Mouse (Mus musculus) intestine, embryonic 14.5 days (tissue): ENCODE measurements at regions not wholly inside any gene's neighbourhood (a gene's known extent, or its start where the extent isn't known, plus 50 kb on each side); places are given as distances from the start of the nearest gene placed in this dataset.

Experiments used
- ATAC-seq: fragments of 200-750 bp; cut with Nextera tagmentation; replicated peaks from 2 replicates; pipeline ENCODE4 v1.8.0; 2017; ENCODE audit warnings: low read depth, moderate number of reproducible peaks, moderate TSS enrichment, moderate library complexity; ENCODE audit not compliant: low FRiP score, low TSS enrichment
- DNase-seq: peaks from one replicate; pipeline ENCODE4 v3.0.0-alpha.2; 2018; ENCODE audit warnings: low spot score
- H3K27ac ChIP-seq: fragments of 300-500 bp; sonication (generic); 2 replicates; pipeline ENCODE4 v1.5.1; 2014; ENCODE audit warnings: low read depth, mild to moderate bottlenecking, control low read depth
- H3K27me3 ChIP-seq: fragments of 300-500 bp; sonication (generic); replicated peaks from 2 replicates; pipeline ENCODE4 v1.6.1; 2014; ENCODE audit warnings: low read length, control low read depth; ENCODE audit not compliant: control insufficient read depth, insufficient read depth
- H3K36me3 ChIP-seq: fragments of 300-500 bp; sonication (generic); 2 replicates; pipeline ENCODE4 v1.6.1; 2014; ENCODE audit warnings: low read length, control low read depth; ENCODE audit not compliant: control insufficient read depth, insufficient read depth
- H3K4me1 ChIP-seq: fragments of 300-500 bp; sonication (generic); replicated peaks from 2 replicates; pipeline ENCODE4 v1.6.1; 2014; ENCODE audit warnings: low read length, control low read depth, mixed read lengths; ENCODE audit not compliant: control insufficient read depth, insufficient read depth
- H3K4me2 ChIP-seq: fragments of 300-500 bp; sonication (generic); 2 replicates; pipeline ENCODE4 v1.6.1; 2014; ENCODE audit warnings: low read length
- H3K4me3 ChIP-seq: fragments of 300-500 bp; sonication (generic); 2 replicates; pipeline ENCODE4 v1.5.1; 2014; ENCODE audit warnings: low read depth, low read length, control low read depth, mixed read lengths
- H3K9ac ChIP-seq: fragments of 300-500 bp; sonication (generic); 2 replicates; pipeline ENCODE4 v1.6.1; 2014; ENCODE audit warnings: mild to moderate bottlenecking, low read length
- H3K9me3 ChIP-seq: fragments of 300-500 bp; sonication (generic); 2 replicates; pipeline ENCODE4 v1.6.1; 2016; ENCODE audit warnings: low read length, control low read depth; ENCODE audit not compliant: control insufficient read depth
- WGBS: fragments of 180-500 bp; shearing (Covaris S2); extraction: QIAGEN DNeasy Blood & Tissue Kit; methylation state at CpG from one replicate; pipeline ENCODE4 v1.1.7; 2014; 5-methylcytosine and 5-hydroxymethylcytosine counted together

DNA sequence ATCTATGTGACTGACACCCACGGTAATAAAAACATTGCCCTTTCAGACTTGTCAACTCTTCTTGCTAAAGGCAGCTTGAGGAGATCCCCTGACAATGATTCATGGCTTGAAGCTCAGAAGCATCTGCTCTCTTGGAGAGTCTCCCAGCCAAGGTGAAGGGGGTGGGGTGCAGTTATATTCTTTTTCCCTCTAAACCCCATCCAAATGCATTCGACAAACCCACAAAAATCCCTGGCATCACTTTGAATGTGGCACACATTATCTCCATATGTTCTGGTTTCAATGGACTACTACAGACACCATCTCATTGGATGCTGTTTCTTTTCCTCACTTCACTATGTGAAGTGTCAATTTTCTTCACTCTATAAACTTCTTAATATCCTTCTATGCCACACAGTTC, 603.0 kb upstream of the Rag2 start:
- no peak overlapping the region for H3K4me3 ChIP-seq
- H3K4me2 ChIP-seq, result no peak overlapping the region
- DNase-seq (no peak), ATAC-seq (no peak)
- WGBS, result 90% methylated on average over 2 of the region's 2 CpGs
- no peaks in the 10 kb centered on the region for H3K27me3 ChIP-seq
- H3K4me1 ChIP-seq, result no peaks in the 10 kb centered on the region
- H3K9me3 ChIP-seq, result no peaks in the 10 kb centered on the region
- no peak overlapping the region for H3K27ac ChIP-seq
- no peaks in the 10 kb centered on the region for H3K36me3 ChIP-seq
- no peak overlapping the region for H3K9ac ChIP-seq

DNA sequence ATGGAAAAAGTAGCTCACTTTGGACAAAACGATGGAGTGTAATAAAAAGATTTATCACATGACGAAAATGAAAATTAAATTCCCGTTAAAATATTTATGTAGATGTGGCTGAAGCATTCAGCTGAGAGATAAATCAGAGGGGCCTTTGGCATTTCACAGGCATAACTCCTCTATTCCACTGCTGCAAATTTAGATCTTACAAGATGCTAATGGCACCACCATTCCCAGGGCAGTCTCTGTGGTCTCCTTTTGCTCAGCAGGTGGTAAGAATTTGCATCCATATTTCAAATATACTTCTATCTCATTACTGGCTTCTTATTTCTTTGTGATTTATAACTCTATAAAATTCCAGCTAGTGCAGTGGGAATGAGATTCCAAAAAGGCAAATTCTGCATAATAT, 581.5 kb upstream of the Rag2 start:
- Histone ChIP-seq H3K27ac (no peak overlapping the region), H3K4me3 (no peak overlapping the region), H3K9ac (no peak overlapping the region), H3K4me2 (no peak overlapping the region), H3K9me3 (no peaks in the 10 kb centered on the region), H3K36me3 (no peaks in the 10 kb centered on the region), H3K4me1 (no peaks in the 10 kb centered on the region), H3K27me3 (no peaks in the 10 kb centered on the region)
- no peak for DNase-seq
- ATAC-seq, result no peak
- WGBS, result 65% methylated on average over 3 of the region's 3 CpGs

DNA sequence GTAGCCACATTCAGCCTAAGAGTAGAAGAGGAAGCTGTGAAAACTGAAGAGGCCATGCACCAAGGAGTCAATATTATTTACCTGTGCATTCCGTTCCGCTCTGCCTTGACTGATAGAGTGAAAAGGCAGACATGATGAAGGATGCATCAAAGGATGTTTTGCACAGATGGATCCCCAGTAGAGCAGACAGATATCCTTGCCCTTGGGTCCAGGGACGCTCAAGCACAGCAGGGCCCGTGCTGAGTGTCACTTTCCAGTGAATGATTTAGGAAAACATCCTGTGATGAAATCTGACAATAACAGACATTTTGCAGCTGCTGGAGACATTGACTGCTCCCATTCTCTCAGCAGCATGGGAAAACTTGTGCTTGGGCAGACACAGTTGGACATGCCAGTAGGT, 561.6 kb upstream of the Rag2 start:
- no peaks in the 10 kb centered on the region for H3K27me3 ChIP-seq
- DNase-seq (no peak), ATAC-seq (no peak)
- no peaks in the 10 kb centered on the region for H3K36me3 ChIP-seq
- H3K27ac ChIP-seq, result no peak overlapping the region
- H3K9ac ChIP-seq, result no peak overlapping the region
- no peak overlapping the region for H3K4me3 ChIP-seq
- 77% methylated on average over 4 of the region's 4 CpGs for WGBS
- no peak overlapping the region for H3K4me2 ChIP-seq
- H3K9me3 ChIP-seq, result no peaks in the 10 kb centered on the region
- no peaks in the 10 kb centered on the region for H3K4me1 ChIP-seq

DNA sequence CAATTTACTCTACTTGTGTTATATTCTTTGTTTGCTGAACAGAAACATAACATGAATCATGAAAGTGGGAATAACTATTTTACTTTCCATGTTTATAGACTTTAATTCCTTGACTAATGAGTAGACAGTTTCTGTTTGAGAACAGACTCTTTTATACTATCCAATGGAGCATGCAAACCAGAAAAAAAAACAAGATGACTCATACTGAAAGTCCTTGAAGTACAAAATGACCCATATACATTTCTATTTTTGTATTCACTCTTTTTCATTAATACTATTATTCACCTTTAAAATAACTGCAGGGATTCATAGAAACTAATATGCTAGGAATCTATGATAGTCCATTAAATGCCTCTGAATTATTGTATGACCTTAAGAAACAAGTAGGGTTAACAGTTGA, 549.5 kb upstream of the Rag2 start:
- Histone ChIP-seq H3K9ac (no peak overlapping the region), H3K4me3 (no peak overlapping the region), H3K27ac (no peak overlapping the region), H3K36me3 (no peaks in the 10 kb centered on the region), H3K4me1 (no peaks in the 10 kb centered on the region), H3K27me3 (no peaks in the 10 kb centered on the region), H3K4me2 (no peak overlapping the region), H3K9me3 (no peaks in the 10 kb centered on the region)
- no peak for DNase-seq
- no peak for ATAC-seq

DNA sequence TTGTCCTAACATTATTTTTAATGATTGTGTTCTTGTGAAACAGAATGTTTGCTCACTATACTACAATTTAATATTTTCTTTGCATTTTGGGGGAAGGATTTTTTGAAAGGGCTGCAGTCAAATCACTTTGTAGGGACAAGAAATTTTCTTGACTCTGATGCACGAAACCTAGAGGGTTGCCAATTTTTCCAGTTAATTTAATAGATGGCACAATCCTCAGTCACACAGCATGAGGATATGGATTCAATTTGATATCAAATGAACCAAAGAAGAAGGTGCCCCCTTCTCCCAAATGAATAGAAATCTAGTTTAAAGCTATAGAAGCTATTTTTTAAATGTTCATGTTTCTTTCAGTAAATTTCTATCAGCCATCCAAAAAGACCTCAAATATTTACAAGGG, 544.3 kb upstream of the Rag2 start:
- Histone ChIP-seq H3K4me3 (no peak overlapping the region), H3K9ac (no peak overlapping the region), H3K4me1 (no peaks in the 10 kb centered on the region), H3K9me3 (no peaks in the 10 kb centered on the region), H3K27ac (no peak overlapping the region), H3K4me2 (no peak overlapping the region), H3K27me3 (no peaks in the 10 kb centered on the region), H3K36me3 (no peaks in the 10 kb centered on the region)
- WGBS, result 75% methylated on average over 1 of the region's 1 CpGs
- ATAC-seq (no peak), DNase-seq (no peak)

DNA sequence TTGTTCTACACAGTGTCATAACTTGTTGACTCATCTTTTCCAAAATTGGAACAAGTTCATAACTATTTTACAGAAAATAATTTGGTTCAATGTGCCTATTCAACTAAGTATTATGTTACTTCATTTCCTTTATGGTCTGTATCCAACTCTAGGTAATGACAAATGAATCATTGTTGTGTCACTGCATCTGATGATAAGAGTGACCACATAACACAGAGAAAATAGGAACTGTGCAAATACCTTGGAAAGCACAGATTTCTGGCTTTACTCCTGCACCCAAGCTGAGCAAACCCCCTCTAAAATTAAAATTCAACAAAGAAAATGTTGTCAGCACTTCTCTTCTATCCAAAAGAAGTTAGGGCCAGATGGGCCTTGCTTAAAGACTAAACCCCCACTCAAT, 540.7 kb upstream of the Rag2 start:
- H3K9me3 ChIP-seq, result no peaks in the 10 kb centered on the region
- H3K36me3 ChIP-seq, result no peaks in the 10 kb centered on the region
- no peak overlapping the region for H3K4me3 ChIP-seq
- ATAC-seq (no peak), DNase-seq (no peak)
- H3K27me3 ChIP-seq, result no peaks in the 10 kb centered on the region
- H3K9ac ChIP-seq, result no peak overlapping the region
- H3K27ac ChIP-seq, result no peak overlapping the region
- no peaks in the 10 kb centered on the region for H3K4me1 ChIP-seq
- no peak overlapping the region for H3K4me2 ChIP-seq

DNA sequence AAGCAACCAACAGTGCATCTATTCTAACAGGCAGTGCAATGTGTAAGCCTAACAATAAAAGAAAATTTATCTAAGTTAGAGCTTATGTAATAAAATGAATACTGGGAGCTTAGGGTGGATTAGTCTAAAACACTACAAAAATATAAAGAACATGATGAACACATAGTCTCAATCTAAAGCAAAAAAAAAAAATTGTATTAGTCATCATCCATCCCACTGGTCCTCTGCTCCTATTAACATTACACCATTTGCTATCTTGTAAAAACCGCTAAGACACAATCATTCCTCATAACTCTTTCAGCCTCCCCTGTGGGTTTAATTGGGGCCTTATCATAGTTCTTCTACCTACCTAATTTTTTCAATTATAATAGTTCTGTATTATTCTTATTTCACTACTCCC, 539.9 kb upstream of the Rag2 start:
- no peaks in the 10 kb centered on the region for H3K36me3 ChIP-seq
- no peak overlapping the region for H3K9ac ChIP-seq
- WGBS, result 88% methylated on average over 1 of the region's 1 CpGs
- no peaks in the 10 kb centered on the region for H3K4me1 ChIP-seq
- H3K4me2 ChIP-seq, result no peak overlapping the region
- H3K27ac ChIP-seq, result no peak overlapping the region
- no peak for ATAC-seq
- no peak overlapping the region for H3K4me3 ChIP-seq
- H3K27me3 ChIP-seq, result no peaks in the 10 kb centered on the region
- no peak for DNase-seq
- H3K9me3 ChIP-seq, result no peaks in the 10 kb centered on the region

DNA sequence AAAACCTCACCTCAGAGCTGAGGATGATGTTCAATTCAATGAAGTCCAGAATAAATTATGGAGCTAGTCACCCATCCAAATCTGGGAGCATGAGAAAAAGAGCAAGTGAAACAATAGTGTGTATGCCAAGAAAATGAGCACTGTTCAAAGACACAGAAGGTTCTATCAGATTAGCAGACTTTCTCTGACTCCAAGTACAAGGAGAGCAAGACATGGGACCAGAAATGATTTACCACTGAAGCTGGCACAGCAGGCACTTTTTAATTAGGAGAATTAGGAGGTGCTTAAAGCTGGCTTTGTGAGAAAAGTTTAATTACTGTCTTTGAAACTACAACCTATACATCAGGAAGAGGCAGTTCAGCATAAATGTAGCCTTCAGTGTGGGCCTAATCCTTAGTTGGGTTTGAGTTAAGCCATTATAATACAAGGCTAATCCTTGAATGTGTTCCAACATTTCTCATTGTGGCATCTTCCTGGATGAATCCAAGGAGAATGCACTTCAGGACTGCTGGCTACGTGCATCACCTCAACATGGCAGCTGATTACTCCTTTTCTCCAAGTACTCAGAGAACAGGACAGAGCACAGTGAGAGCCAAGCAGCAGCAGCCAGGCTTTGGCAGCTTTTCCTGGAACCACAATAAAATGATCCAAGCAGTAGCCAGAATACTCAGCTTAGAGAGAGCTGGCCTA, 517.2 kb upstream of the Rag2 start:
- no peak overlapping the region for H3K4me3 ChIP-seq
- H3K9ac ChIP-seq, result no peak overlapping the region
- H3K27me3 ChIP-seq, result no peaks in the 10 kb centered on the region
- no peaks in the 10 kb centered on the region for H3K9me3 ChIP-seq
- 68% methylated on average over 1 of the region's 1 CpGs for WGBS
- H3K36me3 ChIP-seq, result no peaks in the 10 kb centered on the region
- no peak for ATAC-seq
- no peaks in the 10 kb centered on the region for H3K4me1 ChIP-seq
- no peak overlapping the region for H3K27ac ChIP-seq
- DNase-seq, result no peak
- no peak overlapping the region for H3K4me2 ChIP-seq

DNA sequence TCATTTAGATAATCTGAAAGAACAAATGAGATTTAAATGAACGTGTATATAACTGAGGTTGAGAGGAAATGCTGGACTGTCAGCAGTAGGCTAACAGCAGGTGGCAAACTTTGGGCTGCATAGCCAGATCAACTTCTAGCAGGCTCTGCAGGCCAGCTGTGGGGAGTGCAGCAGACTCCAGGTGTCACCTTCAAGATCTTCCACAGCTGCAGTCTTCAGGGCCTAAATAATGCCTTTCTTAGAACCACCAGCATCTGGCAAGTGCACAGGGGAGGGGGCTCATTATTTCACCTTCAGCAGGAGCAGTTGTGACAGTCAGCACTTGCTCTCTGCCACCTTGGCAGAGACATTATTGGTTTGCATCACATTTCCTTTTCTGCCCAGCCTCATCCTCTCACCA, 487.7 kb upstream of the Rag2 start:
- 25% methylated on average over 1 of the region's 1 CpGs for WGBS
- Histone ChIP-seq H3K27ac (no peak overlapping the region), H3K4me1 (no peaks in the 10 kb centered on the region), H3K9ac (no peak overlapping the region), H3K36me3 (no peaks in the 10 kb centered on the region), H3K9me3 (no peaks in the 10 kb centered on the region), H3K4me3 (no peak overlapping the region), H3K4me2 (no peak overlapping the region), H3K27me3 (no peaks in the 10 kb centered on the region)
- no peak for ATAC-seq
- DNase-seq, result no peak
